Mouse (Mus musculus) megakaryocyte, embryonic 14.5 days (primary cell): ENCODE results near the gene Hspe1.

ENCODE experiments used
- FLI1 ChIP-seq: IDR thresholded peaks from 2 replicates; pipeline ENCODE4 v1.6.1; 2012; ENCODE audit warnings: low read length, inconsistent platforms, mixed read lengths
- GATA1 ChIP-seq: IDR thresholded peaks from 3 replicates; pipeline ENCODE4 v1.6.1; 2012; ENCODE audit warnings: mixed read lengths, low read length, inconsistent platforms, borderline replicate concordance

- TF ChIP-seq FLI1, result no peak
- TF ChIP-seq GATA1, result no peak
These were observed 47.9 kb downstream of the Hspe1 start for GRCm38 (mm10) chr1:55135846-55136245.
